Mouse (Mus musculus): ENCODE measurements around the gene Vmp1. TPM values are rescaled to one million over a fixed set of nuclear protein-coding genes. Genes with fewer than 3 reads are reported as not detected.

The Vmp1 gene
- total and polyA plus RNA-seq, 2 experiments from 2014 or later = 45.3 to 136 TPM

DNA sequence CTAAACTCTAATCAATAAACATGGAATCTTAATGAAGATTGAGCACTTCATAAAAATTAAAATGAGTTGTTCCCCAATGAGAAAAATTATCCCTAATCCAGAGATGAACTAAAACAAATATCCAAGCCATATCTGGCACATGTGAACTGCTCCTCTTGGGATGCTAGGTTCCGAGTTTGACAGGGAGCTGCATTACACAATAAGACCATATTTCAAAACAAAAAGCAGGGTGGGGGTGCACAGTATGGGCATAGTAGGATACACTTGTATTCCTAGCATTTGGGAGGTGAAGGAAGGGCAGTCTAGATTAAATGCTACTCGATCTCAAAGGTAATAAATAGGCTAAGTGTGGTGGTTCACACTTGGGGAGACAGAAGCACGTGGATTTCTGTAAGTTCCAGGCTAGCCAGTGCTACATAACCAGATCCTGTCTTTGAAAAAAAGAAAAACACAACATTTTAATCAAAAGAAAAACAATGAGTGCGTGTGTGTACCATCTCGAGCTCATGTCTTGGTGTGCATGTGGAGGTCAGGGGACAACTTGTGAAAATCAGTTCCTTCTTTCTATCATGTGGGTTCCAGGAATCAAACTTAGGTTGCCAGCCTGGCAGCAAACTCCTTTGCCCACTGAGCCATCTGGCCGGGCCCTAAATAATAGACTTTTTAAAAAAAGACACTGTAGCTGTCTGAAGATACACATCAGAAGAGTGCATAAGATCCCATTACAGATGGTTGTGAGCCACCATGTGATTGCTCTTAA lies 143.7 kb downstream of the Vmp1 start:
- Histone ChIP-seq H3K27me3 (ENCODE audit: insufficient read depth, low read length) (no peaks in the 10 kb centered on the region), H3K4me3 (ENCODE audit: low read depth, low read length) (no peak overlapping the region), H3K4me2 (ENCODE audit: low read depth, low read length, poor library complexity, severe bottlenecking) (no peak overlapping the region), H3K9ac (replicated peaks; ENCODE audit: low read length, poor library complexity, severe bottlenecking) (no peak overlapping the region), H3K9me3 (ENCODE audit: low read length) (no peaks in the 10 kb centered on the region), H3K4me1 (ENCODE audit: insufficient read depth, low read length) (no peaks in the 10 kb centered on the region; the same call in 1 of the 2 replicates), H3K27ac (ENCODE audit: low read depth, low read length) (no peak overlapping the region), H3K36me3 (ENCODE audit: insufficient read depth, low read length) (no peaks in the 10 kb centered on the region)
- WGBS = 92% methylated on average over 6 of the region's 6 CpGs
- TF ChIP-seq CTCF (IDR thresholded peaks at IDR 0.05) = no peak
- ATAC-seq (ENCODE audit: low FRiP score) (no peak), DNase-seq (ENCODE audit: low spot score) (no peak)

DNA sequence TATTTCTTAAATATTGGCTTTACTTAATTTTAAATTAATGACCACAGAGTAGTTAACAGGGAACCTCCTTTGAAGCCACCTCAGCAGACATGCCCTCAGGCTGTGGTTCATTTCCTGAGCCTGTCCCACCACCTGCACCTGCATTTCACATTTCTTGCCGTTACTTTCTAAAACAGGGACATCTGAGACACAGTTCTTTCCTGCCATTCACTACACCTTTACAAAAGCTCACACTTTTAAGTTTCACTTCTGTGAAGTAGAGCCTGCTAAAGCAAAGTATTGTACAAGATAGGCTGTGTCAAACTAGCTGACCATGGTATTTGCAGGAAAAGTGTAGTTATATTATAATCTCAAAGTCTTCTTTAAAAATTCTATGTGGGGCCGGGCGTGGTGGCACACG lies 144.8 kb downstream of the Vmp1 start:
- ATAC-seq (ENCODE audit: low FRiP score) = no peak
- 91% methylated on average over 4 of the region's 4 CpGs for WGBS
- H3K4me3 ChIP-seq (ENCODE audit: low read depth, low read length) = no peak overlapping the region

DNA sequence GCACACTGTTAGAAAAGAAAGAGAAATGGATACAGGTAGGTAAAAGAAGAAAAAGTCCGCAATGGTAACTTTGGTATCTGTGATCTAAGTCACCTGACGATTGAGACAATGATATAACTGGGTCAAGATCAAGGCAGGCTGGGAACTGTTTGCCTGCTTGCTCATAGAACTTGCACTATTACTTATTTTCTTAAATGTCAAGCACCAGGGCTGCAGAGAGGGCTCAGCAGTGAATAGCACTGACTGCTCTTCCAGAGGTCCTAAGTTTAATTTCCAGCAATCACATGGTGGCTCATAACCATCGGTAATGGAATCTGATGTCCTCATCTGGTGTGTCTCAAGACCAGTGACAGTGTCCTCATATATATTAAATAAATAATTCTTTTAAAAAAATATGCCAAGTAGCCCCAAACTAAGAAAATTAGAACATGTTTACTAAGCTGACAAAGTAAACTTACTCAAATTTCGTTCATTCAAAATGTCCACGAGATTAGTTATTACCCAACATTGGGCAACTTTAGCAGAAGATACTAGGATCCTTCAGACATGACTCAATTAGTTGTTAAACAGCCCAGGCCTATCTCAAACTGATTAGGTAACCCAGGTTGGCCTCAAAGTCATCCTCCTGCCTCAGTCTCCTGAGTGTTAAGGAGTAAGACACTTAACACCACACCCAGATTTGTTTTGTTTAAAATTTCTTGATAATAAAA lies 149.3 kb downstream of the Vmp1 start:
- Histone ChIP-seq H3K4me1 (ENCODE audit: insufficient read depth, low read length) (no peaks in the 10 kb centered on the region), H3K27ac (ENCODE audit: low read depth, low read length) (no peak overlapping the region), H3K4me2 (ENCODE audit: low read depth, low read length, poor library complexity, severe bottlenecking) (no peak overlapping the region), H3K4me3 (ENCODE audit: low read depth, low read length) (no peak overlapping the region), H3K27me3 (ENCODE audit: insufficient read depth, low read length) (no peaks in the 10 kb centered on the region), H3K9ac (replicated peaks; ENCODE audit: low read length, poor library complexity, severe bottlenecking) (no peak overlapping the region), H3K9me3 (ENCODE audit: low read length) (no peaks in the 10 kb centered on the region), H3K36me3 (ENCODE audit: insufficient read depth, low read length) (peaks cover 9% of the 10 kb centered on the region)
- WGBS = 97% methylated on average over 5 of the region's 5 CpGs
- DNase-seq (ENCODE audit: low spot score) (no peak), ATAC-seq (ENCODE audit: low FRiP score) (no peak)
- TF ChIP-seq CTCF (IDR thresholded peaks at IDR 0.05) = no peak

More for the DNA sequence above, 144.8 kb downstream of the Vmp1 start:
- Histone ChIP-seq H3K36me3 (ENCODE audit: insufficient read depth, low read length) (peaks cover 3% of the 10 kb centered on the region; the same call in 1 of the 2 replicates), H3K4me2 (ENCODE audit: low read depth, low read length, poor library complexity, severe bottlenecking) (no peak overlapping the region), H3K4me1 (ENCODE audit: insufficient read depth, low read length) (no peaks in the 10 kb centered on the region; the same call in 1 of the 2 replicates), H3K27ac (ENCODE audit: low read depth, low read length) (no peak overlapping the region), H3K9ac (replicated peaks; ENCODE audit: low read length, poor library complexity, severe bottlenecking) (no peak overlapping the region), H3K27me3 (ENCODE audit: insufficient read depth, low read length) (no peaks in the 10 kb centered on the region), H3K9me3 (ENCODE audit: low read length) (no peaks in the 10 kb centered on the region)
- no peak for DNase-seq (ENCODE audit: low spot score)
- TF ChIP-seq CTCF (IDR thresholded peaks at IDR 0.05) = no peak

MicroRNAs within 50 kb of the gene (microRNA counts, 519-probe panel; counts per million panel counts)
- microRNA mmu-miR-21 = 4,860 counts per million, percentile 89 among the panel's probes with 10 or more counts

Small RNA genes lying within 50 kb of the gene (microRNA-seq; reads per million reads assigned to microRNA genes)
- gene Mir21a (ENCODE audit: borderline number of aligned reads) = 5,997 reads per million, percentile 90 among the genes with 10 or more reads in this experiment

Other genes with a start within 250 kb of the Vmp1 start
- gene Rnft1, start 199.2 kb downstream of the Vmp1 start, total RNA-seq (2014; rRNA removed) = 6.2 and 9.3 TPM in 2 replicates
- gene Rnft1, start 199.2 kb downstream of the Vmp1 start, polyA plus RNA-seq (2015; fragmentation: Nextera tagmentation; extraction: Ambion mirVana) = 9.7 and 11.6 TPM in 2 replicates
- 35.6 and 47.9 TPM in 2 replicates for gene Rps6kb1, start 139.0 kb downstream of the Vmp1 start, total RNA-seq (2014; rRNA removed)
- gene Rps6kb1, start 139.0 kb downstream of the Vmp1 start, polyA plus RNA-seq (2015; fragmentation: Nextera tagmentation; extraction: Ambion mirVana) = 53.7 and 59.6 TPM in 2 replicates
- gene Tubd1, start 138.8 kb downstream of the Vmp1 start, total RNA-seq (2014; rRNA removed) = 1.7 and 2.7 TPM in 2 replicates
- gene Tubd1, start 138.8 kb downstream of the Vmp1 start, polyA plus RNA-seq (2015; fragmentation: Nextera tagmentation; extraction: Ambion mirVana) = 4.5 and 5.0 TPM in 2 replicates
- 14.8 and 15.8 TPM in 2 replicates for gene Ptrh2, start 149 bp upstream of the Vmp1 start, total RNA-seq (2014; rRNA removed)
- 22.5 and 22.8 TPM in 2 replicates for gene Ptrh2, start 149 bp upstream of the Vmp1 start, polyA plus RNA-seq (2015; fragmentation: Nextera tagmentation; extraction: Ambion mirVana)
- gene Cltc, start 73.7 kb upstream of the Vmp1 start, total RNA-seq (2014; rRNA removed) = 440 and 500 TPM in 2 replicates
- gene Cltc, start 73.7 kb upstream of the Vmp1 start, polyA plus RNA-seq (2015; fragmentation: Nextera tagmentation; extraction: Ambion mirVana) = 136 and 140 TPM in 2 replicates
- 14.9 and 18.2 TPM in 2 replicates for gene Dhx40, start 123.9 kb upstream of the Vmp1 start, total RNA-seq (2014; rRNA removed)
- 10.2 and 11.1 TPM in 2 replicates for gene Dhx40, start 123.9 kb upstream of the Vmp1 start, polyA plus RNA-seq (2015; fragmentation: Nextera tagmentation; extraction: Ambion mirVana)

Data from midbrain, postnatal 0 days (tissue).